Mouse (Mus musculus) cortical plate, adult 2 months (tissue): ENCODE results near the gene Tnfsf10.

Experiments used
- CTCF ChIP-seq: fragments of 200-500 bp; IDR thresholded peaks from 2 replicates; pipeline ENCODE4 v1.5.1; 2011; ENCODE audit warnings: mild to moderate bottlenecking, control low read depth, low read length; ENCODE audit not compliant: insufficient read depth; ENCODE audit errors: extremely low read depth
- POLR2A ChIP-seq: fragments of 200-500 bp; IDR thresholded peaks from 2 replicates; pipeline ENCODE4 v1.6.1; 2011; ENCODE audit warnings: mild to moderate bottlenecking, low read length, control low read depth; ENCODE audit not compliant: insufficient read depth; ENCODE audit errors: extremely low read depth

- no peak for TF ChIP-seq POLR2A
- TF ChIP-seq CTCF, result no peak
These were observed 54.4 kb downstream of the Tnfsf10 start, which contains the start of gene Ghsr for GRCm38 (mm10) chr3:27371276-27371621.
